Mouse (Mus musculus) megakaryocyte, embryonic 14.5 days (primary cell): ENCODE results near the gene Fam192a.

Experiments
- FLI1 ChIP-seq: IDR thresholded peaks from 2 replicates; pipeline ENCODE4 v1.6.1; 2012; ENCODE audit warnings: low read length, inconsistent platforms, mixed read lengths
- GATA1 ChIP-seq: IDR thresholded peaks from 3 replicates; pipeline ENCODE4 v1.6.1; 2012; ENCODE audit warnings: mixed read lengths, low read length, inconsistent platforms, borderline replicate concordance

DNA sequence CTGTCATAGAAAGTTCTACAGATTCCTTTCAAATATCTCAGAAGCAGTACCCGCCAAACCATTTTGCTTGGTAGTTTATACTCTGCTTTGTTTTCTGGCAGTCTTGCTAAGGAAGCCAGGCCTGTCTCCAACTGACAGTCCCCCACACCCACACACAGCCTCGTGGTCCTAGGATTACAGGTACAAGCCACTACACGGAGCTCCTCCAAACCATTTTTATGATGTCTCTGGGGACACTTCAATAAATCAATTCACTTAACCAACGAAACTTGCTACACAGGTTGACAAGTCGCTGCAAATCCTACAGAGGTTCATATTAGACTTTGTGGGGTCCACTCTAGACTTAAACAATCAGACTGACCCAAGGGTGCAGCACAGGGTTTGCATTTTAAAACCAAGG, 1.3 kb downstream of the Fam192a start:
- TF ChIP-seq GATA1: no peak
- TF ChIP-seq FLI1: no peak
